Mouse (Mus musculus): ENCODE data around the gene Zfp174. TPM values are rescaled to one million over a fixed set of nuclear protein-coding genes. Genes with fewer than 3 reads are reported as not detected.
"Not testable (repeated sequence)": the region's sequence is repeated elsewhere in the genome, so short reads cannot be mapped to it uniquely, and the experiment has no call there.

The Zfp174 gene
- polyA plus RNA-seq, 1 experiment from 2014 or later, result 0.85 TPM

DNA sequence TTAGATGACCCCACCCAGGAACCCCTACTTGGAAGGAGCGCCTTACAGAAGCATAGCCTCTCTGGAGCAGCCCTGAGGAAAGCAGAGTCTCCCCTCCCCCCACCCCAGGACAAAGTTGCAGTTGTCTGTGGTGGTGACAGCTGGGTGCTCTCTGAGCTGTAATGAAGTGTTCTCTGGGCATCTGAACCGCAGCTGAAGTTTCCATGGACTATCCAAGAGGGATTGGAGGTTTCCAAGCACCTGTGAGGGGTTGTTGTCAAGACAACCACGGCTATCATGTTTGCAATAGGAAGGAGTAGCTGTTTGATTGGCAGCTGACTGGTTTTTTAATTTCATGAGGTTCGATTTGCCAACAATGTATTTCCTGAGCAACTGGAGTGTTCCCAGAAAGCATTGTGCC, 4.1 kb upstream of the Zfp174 start:
- Histone ChIP-seq H3K27ac (ENCODE audit: low read length) (no peak overlapping the region), H3K4me2 (ENCODE audit: low read depth, low read length) (no peak overlapping the region), H3K4me1 (ENCODE audit: control insufficient read depth, insufficient read depth, low read length) (peaks cover 6% of the 10 kb centered on the region), H3K9ac (ENCODE audit: low read length) (no peak overlapping the region), H3K4me3 (ENCODE audit: low read length) (no peak overlapping the region), H3K27me3 (ENCODE audit: control insufficient read depth, insufficient read depth, low read length) (no peaks in the 10 kb centered on the region), H3K9me3 (replicated peaks; ENCODE audit: control insufficient read depth, low read length) (no peaks in the 10 kb centered on the region), H3K36me3 (ENCODE audit: control insufficient read depth, insufficient read depth) (no peaks in the 10 kb centered on the region)
- ATAC-seq (replicated peaks; ENCODE audit: extremely low read depth, insufficient read depth, low FRiP score), result no peak
- 34% methylated on average over 4 of the region's 4 CpGs for WGBS

DNA sequence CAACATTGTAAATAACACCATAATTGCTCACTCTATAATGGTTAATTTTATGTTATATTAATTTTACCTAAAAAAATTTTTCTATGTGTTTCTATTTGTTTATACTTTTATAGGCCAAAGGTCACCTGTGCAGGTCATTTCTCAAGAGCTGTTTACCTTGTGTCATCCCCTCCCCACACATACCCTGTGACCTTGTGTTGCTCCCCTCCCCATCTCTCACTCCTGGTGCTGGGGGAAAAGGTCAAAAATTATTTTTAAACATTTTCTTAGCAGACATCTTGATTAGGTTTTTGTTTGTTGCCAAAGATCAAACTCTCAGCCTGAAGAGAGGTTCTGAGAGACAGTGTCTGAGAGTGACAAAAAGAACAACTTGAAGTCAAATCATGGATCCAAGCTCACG, 3.3 kb upstream of the Zfp174 start:
- Histone ChIP-seq H3K9ac (ENCODE audit: low read length) (no peak overlapping the region), H3K9me3 (replicated peaks; ENCODE audit: control insufficient read depth, low read length) (no peaks in the 10 kb centered on the region), H3K4me2 (ENCODE audit: low read depth, low read length) (no peak overlapping the region), H3K27me3 (ENCODE audit: control insufficient read depth, insufficient read depth, low read length) (no peaks in the 10 kb centered on the region), H3K4me1 (ENCODE audit: control insufficient read depth, insufficient read depth, low read length) (peaks cover 6% of the 10 kb centered on the region), H3K36me3 (ENCODE audit: control insufficient read depth, insufficient read depth) (no peaks in the 10 kb centered on the region), H3K4me3 (ENCODE audit: low read length) (no peak overlapping the region), H3K27ac (ENCODE audit: low read length) (no peak overlapping the region)
- ATAC-seq (replicated peaks; ENCODE audit: extremely low read depth, insufficient read depth, low FRiP score), result no peak
- 64% methylated on average over 1 of the region's 1 CpGs for WGBS

DNA sequence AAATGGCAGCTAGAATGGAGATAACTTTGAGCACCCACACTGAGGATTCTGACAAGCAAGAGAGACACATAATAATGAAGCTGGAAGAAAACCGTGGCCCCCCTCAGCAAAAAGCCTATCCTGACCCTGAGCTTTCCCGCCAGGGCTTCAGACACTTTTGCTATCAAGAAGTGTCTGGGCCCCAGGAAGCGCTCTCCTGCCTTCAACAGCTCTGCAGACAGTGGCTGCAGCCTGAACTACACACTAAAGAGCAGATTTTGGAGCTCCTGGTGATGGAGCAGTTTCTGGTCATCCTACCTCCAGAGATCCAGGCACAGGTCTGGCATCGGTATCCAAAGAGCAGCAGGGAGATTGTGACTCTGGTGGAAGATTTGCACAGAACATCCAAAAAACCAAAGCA, 803 bp downstream of the Zfp174 start:
- H3K4me2 ChIP-seq (ENCODE audit: low read depth, low read length), result peak overlapping the region; percentile 72
- 61% methylated on average over 4 of the region's 4 CpGs for whole genome bisulfite sequencing
- no peaks in the 10 kb centered on the region for H3K27me3 ChIP-seq (ENCODE audit: control insufficient read depth, insufficient read depth, low read length)
- H3K9ac ChIP-seq (ENCODE audit: low read length), result peak overlapping the region; percentile 85; the same call in 1 of the 2 replicates
- H3K9me3 ChIP-seq (replicated peaks; ENCODE audit: control insufficient read depth, low read length), result no peaks in the 10 kb centered on the region
- H3K36me3 ChIP-seq (ENCODE audit: control insufficient read depth, insufficient read depth), result no peaks in the 10 kb centered on the region
- no peak for ATAC-seq (replicated peaks; ENCODE audit: extremely low read depth, insufficient read depth, low FRiP score)
- H3K4me3 ChIP-seq (ENCODE audit: low read length), result peak overlapping the region; percentile 82
- H3K4me1 ChIP-seq (ENCODE audit: control insufficient read depth, insufficient read depth, low read length), result peaks cover 6% of the 10 kb centered on the region
- H3K27ac ChIP-seq (ENCODE audit: low read length), result no peak overlapping the region

DNA sequence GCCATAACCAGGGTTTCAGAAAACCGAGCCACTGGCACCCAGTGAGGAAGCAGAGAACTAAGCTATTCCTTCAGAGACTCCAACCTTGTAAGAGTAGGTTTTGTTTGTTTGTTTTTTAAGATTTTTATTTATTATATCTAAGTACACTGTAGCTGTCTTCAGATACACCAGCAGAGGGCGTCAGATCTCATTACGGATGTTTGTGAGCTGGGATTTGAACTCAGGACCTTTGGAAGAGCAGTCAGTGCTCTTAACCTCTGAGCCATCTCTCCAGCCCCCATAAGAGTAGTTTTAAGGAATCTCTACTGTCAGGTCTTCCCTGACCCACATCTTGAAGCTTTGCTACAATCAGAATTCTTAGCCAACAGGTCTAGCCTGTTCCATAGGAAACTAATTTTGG, 1.3 kb downstream of the Zfp174 start:
- Histone ChIP-seq H3K9me3 (replicated peaks; ENCODE audit: control insufficient read depth, low read length) (no peaks in the 10 kb centered on the region), H3K27me3 (ENCODE audit: control insufficient read depth, insufficient read depth, low read length) (no peaks in the 10 kb centered on the region), H3K36me3 (ENCODE audit: control insufficient read depth, insufficient read depth) (no peaks in the 10 kb centered on the region), H3K4me3 (ENCODE audit: low read length) (no peak overlapping the region), H3K27ac (ENCODE audit: low read length) (no peak overlapping the region), H3K4me2 (ENCODE audit: low read depth, low read length) (no peak overlapping the region), H3K9ac (ENCODE audit: low read length) (no peak overlapping the region), H3K4me1 (ENCODE audit: control insufficient read depth, insufficient read depth, low read length) (peaks cover 6% of the 10 kb centered on the region)
- WGBS, result 74% methylated on average over 3 of the region's 3 CpGs
- ATAC-seq (replicated peaks; ENCODE audit: extremely low read depth, insufficient read depth, low FRiP score), result no peak

DNA sequence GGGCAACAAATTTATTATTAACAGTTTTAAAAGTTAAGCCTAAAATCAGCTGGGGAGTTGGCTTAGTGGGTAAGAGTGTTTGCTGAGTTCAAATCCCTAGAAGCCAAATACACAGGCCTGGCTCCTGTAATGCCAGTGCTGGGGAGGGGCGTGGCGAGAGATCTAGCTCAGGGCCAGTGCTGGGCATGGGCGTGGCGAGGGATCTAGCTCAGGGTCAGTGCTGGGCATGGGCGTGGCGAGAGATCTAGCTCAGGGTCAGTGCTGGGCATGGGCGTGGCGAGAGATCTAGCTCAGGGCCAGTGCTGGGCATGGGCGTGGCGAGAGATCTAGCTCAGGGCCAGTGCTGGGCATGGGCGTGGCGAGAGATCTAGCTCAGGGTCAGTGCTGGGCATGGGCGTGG, 4.2 kb downstream of the Zfp174 start:
- H3K4me1 ChIP-seq (ENCODE audit: control insufficient read depth, insufficient read depth, low read length); H3K9ac ChIP-seq (ENCODE audit: low read length); H3K27me3 ChIP-seq (ENCODE audit: control insufficient read depth, insufficient read depth, low read length); H3K27ac ChIP-seq (ENCODE audit: low read length); H3K36me3 ChIP-seq (ENCODE audit: control insufficient read depth, insufficient read depth); H3K9me3 ChIP-seq (replicated peaks; ENCODE audit: control insufficient read depth, low read length); H3K4me2 ChIP-seq (ENCODE audit: low read depth, low read length); ATAC-seq (replicated peaks; ENCODE audit: extremely low read depth, insufficient read depth, low FRiP score); H3K4me3 ChIP-seq (ENCODE audit: low read length): not testable (repeated sequence)
- 87% methylated on average over 10 of the region's 13 CpGs for WGBS

DNA sequence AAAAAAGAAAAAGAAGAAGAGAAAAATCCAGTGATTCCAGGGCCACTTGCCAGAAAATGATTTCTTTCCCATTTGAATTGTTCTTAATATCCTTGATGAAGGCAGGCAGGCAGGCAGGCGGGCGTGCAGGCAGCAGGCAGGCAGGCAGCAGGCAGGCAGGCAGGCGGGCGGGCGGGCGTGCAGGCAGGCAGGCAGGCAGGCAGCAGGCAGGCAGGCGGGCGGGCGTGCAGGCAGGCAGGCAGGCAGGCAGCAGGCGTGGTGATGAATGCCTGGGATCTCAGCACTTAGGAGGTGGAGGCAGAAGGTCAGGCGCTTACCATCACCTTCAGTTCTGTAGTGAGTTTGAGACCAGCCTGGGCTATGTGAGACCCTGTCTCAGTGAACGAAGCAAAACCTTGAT, 5.5 kb downstream of the Zfp174 start:
- no peak overlapping the region for H3K4me3 ChIP-seq (ENCODE audit: low read length)
- 37% methylated on average over 12 of the region's 12 CpGs for WGBS
- H3K4me2 ChIP-seq (ENCODE audit: low read depth, low read length), result no peak overlapping the region
- H3K9ac ChIP-seq (ENCODE audit: low read length), result no peak overlapping the region
- H3K4me1 ChIP-seq (ENCODE audit: control insufficient read depth, insufficient read depth, low read length), result peaks cover 4% of the 10 kb centered on the region
- H3K27me3 ChIP-seq (ENCODE audit: control insufficient read depth, insufficient read depth, low read length), result no peaks in the 10 kb centered on the region
- no peak overlapping the region for H3K27ac ChIP-seq (ENCODE audit: low read length)
- H3K36me3 ChIP-seq (ENCODE audit: control insufficient read depth, insufficient read depth), result no peaks in the 10 kb centered on the region
- ATAC-seq (replicated peaks; ENCODE audit: extremely low read depth, insufficient read depth, low FRiP score), result no peak
- H3K9me3 ChIP-seq (replicated peaks; ENCODE audit: control insufficient read depth, low read length), result no peaks in the 10 kb centered on the region

DNA sequence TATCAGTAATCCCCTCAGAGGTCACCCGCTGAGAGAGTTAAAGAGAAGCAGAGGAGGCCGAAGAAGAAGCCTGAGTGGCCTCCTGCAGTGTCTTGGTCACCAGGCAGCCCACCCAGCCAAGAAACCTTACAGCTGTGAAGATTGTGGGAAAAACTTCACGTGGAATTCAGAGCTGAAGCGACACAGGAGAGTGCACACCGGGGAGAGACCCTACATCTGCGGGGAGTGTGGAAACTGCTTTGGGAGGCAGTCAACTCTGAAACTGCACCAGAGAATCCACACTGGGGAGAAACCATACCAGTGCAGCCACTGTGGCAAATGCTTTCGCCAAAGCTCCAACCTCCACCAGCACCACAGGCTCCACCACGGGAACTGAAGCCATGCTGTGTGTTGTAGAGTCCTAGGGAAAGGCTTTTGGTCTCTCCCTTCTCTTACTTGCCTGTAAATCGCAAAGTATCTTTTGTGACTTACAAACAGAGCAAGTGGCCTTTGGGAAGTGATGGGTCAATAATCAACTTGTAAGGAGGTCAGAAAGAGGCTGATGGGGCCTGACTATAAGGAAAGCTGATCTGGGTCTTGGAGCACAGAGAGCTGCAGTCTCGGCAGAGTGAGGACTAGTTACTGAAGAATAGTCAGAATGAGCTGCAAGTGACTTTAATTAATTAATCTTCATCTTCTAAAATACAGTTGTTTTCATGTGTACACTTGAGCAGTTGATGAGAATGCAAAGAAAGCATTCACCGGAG, 7.5 kb downstream of the Zfp174 start:
- no peak overlapping the region for H3K9ac ChIP-seq (ENCODE audit: low read length)
- H3K4me1 ChIP-seq (ENCODE audit: control insufficient read depth, insufficient read depth, low read length), result no peaks in the 10 kb centered on the region
- H3K9me3 ChIP-seq (replicated peaks; ENCODE audit: control insufficient read depth, low read length), result no peaks in the 10 kb centered on the region
- H3K27me3 ChIP-seq (ENCODE audit: control insufficient read depth, insufficient read depth, low read length), result no peaks in the 10 kb centered on the region
- no peak overlapping the region for H3K4me2 ChIP-seq (ENCODE audit: low read depth, low read length)
- no peak for ATAC-seq (replicated peaks; ENCODE audit: extremely low read depth, insufficient read depth, low FRiP score)
- H3K27ac ChIP-seq (ENCODE audit: low read length), result no peak overlapping the region
- H3K4me3 ChIP-seq (ENCODE audit: low read length), result no peak overlapping the region
- WGBS, result 65% methylated on average over 11 of the region's 11 CpGs
- no peaks in the 10 kb centered on the region for H3K36me3 ChIP-seq (ENCODE audit: control insufficient read depth, insufficient read depth)

DNA sequence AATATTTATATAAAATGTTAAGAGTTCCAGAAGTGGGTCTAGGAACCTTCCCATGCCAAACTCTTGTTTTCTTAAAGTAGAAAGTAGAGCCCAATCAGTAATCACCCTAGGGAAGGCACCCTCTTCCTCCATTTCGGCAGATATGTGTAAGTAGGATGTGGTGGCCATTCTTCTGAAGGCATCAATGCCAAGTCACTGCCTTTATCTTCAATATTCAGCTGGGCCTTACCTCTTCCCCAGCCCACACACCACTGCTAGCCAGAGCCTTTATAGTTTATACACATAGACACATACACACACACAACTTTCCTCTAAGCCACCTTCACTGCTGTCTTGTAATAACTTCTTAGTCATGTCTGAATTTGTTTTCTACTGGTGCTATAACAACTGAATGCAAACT, 8.7 kb downstream of the Zfp174 start:
- Histone ChIP-seq H3K27ac (ENCODE audit: low read length) (no peak overlapping the region), H3K9ac (ENCODE audit: low read length) (no peak overlapping the region), H3K27me3 (ENCODE audit: control insufficient read depth, insufficient read depth, low read length) (no peaks in the 10 kb centered on the region), H3K4me2 (ENCODE audit: low read depth, low read length) (no peak overlapping the region), H3K9me3 (replicated peaks; ENCODE audit: control insufficient read depth, low read length) (no peaks in the 10 kb centered on the region), H3K4me3 (ENCODE audit: low read length) (no peak overlapping the region), H3K36me3 (ENCODE audit: control insufficient read depth, insufficient read depth) (peaks cover 3% of the 10 kb centered on the region), H3K4me1 (ENCODE audit: control insufficient read depth, insufficient read depth, low read length) (no peaks in the 10 kb centered on the region)
- no peak for ATAC-seq (replicated peaks; ENCODE audit: extremely low read depth, insufficient read depth, low FRiP score)
- 59% methylated on average over 1 of the region's 1 CpGs for WGBS

DNA sequence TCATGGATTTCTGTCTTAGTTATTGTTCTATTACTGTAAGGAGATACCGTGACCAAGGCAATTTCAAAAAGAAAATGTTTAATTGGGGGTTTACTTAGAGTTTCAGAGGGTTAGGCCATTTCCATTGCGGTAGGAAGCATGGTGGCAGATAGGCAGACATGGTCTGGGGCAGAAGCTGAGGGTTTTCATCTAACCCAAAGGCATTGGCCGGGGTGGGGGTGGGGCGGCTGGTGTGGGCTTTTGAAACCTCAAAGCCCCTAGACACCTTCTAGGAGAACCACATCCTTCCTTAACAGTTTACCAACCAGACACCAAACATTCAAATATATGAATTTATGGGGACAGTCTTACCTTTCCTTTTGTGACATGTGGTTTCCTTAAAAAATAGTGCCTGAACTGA, 12.2 kb downstream of the Zfp174 start:
- Histone ChIP-seq H3K27ac (ENCODE audit: low read length) (no peak overlapping the region), H3K27me3 (ENCODE audit: control insufficient read depth, insufficient read depth, low read length) (no peaks in the 10 kb centered on the region), H3K4me3 (ENCODE audit: low read length) (no peak overlapping the region), H3K4me1 (ENCODE audit: control insufficient read depth, insufficient read depth, low read length) (no peaks in the 10 kb centered on the region), H3K9ac (ENCODE audit: low read length) (no peak overlapping the region), H3K36me3 (ENCODE audit: control insufficient read depth, insufficient read depth) (peaks cover 13% of the 10 kb centered on the region), H3K4me2 (ENCODE audit: low read depth, low read length) (no peak overlapping the region), H3K9me3 (replicated peaks; ENCODE audit: control insufficient read depth, low read length) (no peaks in the 10 kb centered on the region)
- ATAC-seq (replicated peaks; ENCODE audit: extremely low read depth, insufficient read depth, low FRiP score), result no peak
- 82% methylated on average over 4 of the region's 4 CpGs for WGBS

Measured in heart, embryonic 16.5 days (tissue).